Mouse (Mus musculus) lung, postnatal 4 days (tissue): ENCODE results near the gene Bcap31.
"Not testable (repeated sequence)": the region's sequence is repeated elsewhere in the genome, so short reads cannot be mapped to it uniquely, and the experiment has no call there.

Experiments
- DNase-seq, 2 experiments: peaks; one replicate each; pipeline ENCODE4 v3.0.0; 2021

The Bcap31 gene

GRCm38 (mm10) chrX:73716109-73716661 is at the start of gene Bcap31, which contains the start of gene Abcd1:
Bcap31 (minus strand) TSS chrX:73716175.
Abcd1 (plus strand) TSS chrX:73716597.
- peak; percentile 95 to 98 for DNase-seq

GRCm38 (mm10) chrX:73765311-73765710 is 49.3 kb upstream of the Bcap31 start:
- DNase-seq = peak; percentile 71 to 81

GRCm38 (mm10) chrX:73758611-73759290 is 42.8 kb upstream of the Bcap31 start:
- peak in 1 of 2 experiments; percentile 32 for DNase-seq

GRCm38 (mm10) chrX:73756334-73757140 is 40.6 kb upstream of the Bcap31 start, which contains the start of gene Plxnb3:
Plxnb3 (plus strand) TSS chrX:73757090.
- no peak for DNase-seq

- DNase-seq = no peak
Measured at GRCm38 (mm10) chrX:73748977-73749376, 33.0 kb upstream of the Bcap31 start.

- no peak for DNase-seq
Measured at GRCm38 (mm10) chrX:73744774-73745481, 29.0 kb upstream of the Bcap31 start.

GRCm38 (mm10) chrX:73739841-73740240 is 23.9 kb upstream of the Bcap31 start:
- DNase-seq = not testable (repeated sequence)

- no peak for DNase-seq
Measured at GRCm38 (mm10) chrX:73739151-73739550, 23.2 kb upstream of the Bcap31 start.

GRCm38 (mm10) chrX:73738155-73738554 is 22.2 kb upstream of the Bcap31 start:
- DNase-seq = peak in 1 of 2 experiments; percentile 12

GRCm38 (mm10) chrX:73730908-73731307 is 14.9 kb upstream of the Bcap31 start:
- DNase-seq = no peak

- peak; percentile 59 to 74 for DNase-seq
Measured at GRCm38 (mm10) chrX:73718686-73719362, 2.8 kb upstream of the Bcap31 start.

- DNase-seq = peak; percentile 6 to 24
Measured at GRCm38 (mm10) chrX:73718271-73718670, 2.3 kb upstream of the Bcap31 start.

- peak; percentile 29 to 30 for DNase-seq
Measured at GRCm38 (mm10) chrX:73717667-73718066, 1.7 kb upstream of the Bcap31 start.

- DNase-seq = peak in 1 of 2 experiments; percentile 23
Measured at GRCm38 (mm10) chrX:73716709-73717545, 952 bp upstream of the Bcap31 start.

GRCm38 (mm10) chrX:73715476-73716108 is 383 bp downstream of the Bcap31 start:
- DNase-seq = peak; percentile 54 to 68

GRCm38 (mm10) chrX:73700472-73700871 is 15.5 kb downstream of the Bcap31 start:
- DNase-seq = no peak

GRCm38 (mm10) chrX:73690917-73691629 is 24.9 kb downstream of the Bcap31 start:
- peak; percentile 65 for DNase-seq

GRCm38 (mm10) chrX:73685629-73686028 is 30.3 kb downstream of the Bcap31 start:
- DNase-seq = no peak

- DNase-seq = no peak
Measured at GRCm38 (mm10) chrX:73684978-73685377, 31.0 kb downstream of the Bcap31 start.

- DNase-seq = no peak
Measured at GRCm38 (mm10) chrX:73684156-73684555, 31.8 kb downstream of the Bcap31 start.
